Mouse (Mus musculus) left cerebral cortex, adult 18-20 months (tissue): ENCODE results near the gene Hoxa11. TPM values are rescaled to one million over a fixed set of nuclear protein-coding genes. Genes with fewer than 3 reads are reported as not detected.

Experiments
- DNase-seq, 2 experiments: peaks; one replicate each; pipeline ENCODE4 v3.0.0; 2021 to 2022; ENCODE audit warnings: low spot score in 2 of 2, mixed read lengths in 1 of 2
- total RNA-seq, 2 experiments: library from RNA; stranded (reverse); gene quantifications; 2 replicates each; pipeline ENCODE4 v1.2.3; 2021

Gene Hoxa11
- total RNA-seq, 2 experiments from 2014 or later, result not detected

GRCm38 (mm10) chr6:52234428-52235140, 11.0 kb downstream of the Hoxa11 start:
- no peak for DNase-seq

GRCm38 (mm10) chr6:52233546-52234427, 11.8 kb downstream of the Hoxa11 start:
- no peak for DNase-seq

- no peak for DNase-seq
Observed at GRCm38 (mm10) chr6:52232984-52233545, 12.5 kb downstream of the Hoxa11 start.

- DNase-seq, result no peak
Observed at GRCm38 (mm10) chr6:52232568-52232965, 13.0 kb downstream of the Hoxa11 start.

GRCm38 (mm10) chr6:52231885-52232567, 13.6 kb downstream of the Hoxa11 start:
- no peak for DNase-seq

- no peak for DNase-seq
Observed at GRCm38 (mm10) chr6:52230516-52231165, 15.0 kb downstream of the Hoxa11 start, which contains the start of gene Hoxa9. Gene Hoxa9 (minus strand): TSS chr6:52231089.

- DNase-seq, result no peak
Observed at GRCm38 (mm10) chr6:52229558-52230416, 15.8 kb downstream of the Hoxa11 start.

- no peak for DNase-seq
Observed at GRCm38 (mm10) chr6:52228475-52229465, 16.8 kb downstream of the Hoxa11 start.

- no peak for DNase-seq
Observed at GRCm38 (mm10) chr6:52227470-52228222, 18.0 kb downstream of the Hoxa11 start.

GRCm38 (mm10) chr6:52226569-52227257, 18.9 kb downstream of the Hoxa11 start:
- no peak for DNase-seq

- no peak for DNase-seq
Observed at GRCm38 (mm10) chr6:52225612-52226568, 19.7 kb downstream of the Hoxa11 start.

GRCm38 (mm10) chr6:52224895-52225611, 20.6 kb downstream of the Hoxa11 start:
- DNase-seq, result no peak

GRCm38 (mm10) chr6:52223939-52224760, 21.5 kb downstream of the Hoxa11 start:
- no peak for DNase-seq

- no peak for DNase-seq
Observed at GRCm38 (mm10) chr6:52222729-52223128, 22.9 kb downstream of the Hoxa11 start.
